Mouse (Mus musculus): ENCODE measurements around the gene Gm14214.

DNA sequence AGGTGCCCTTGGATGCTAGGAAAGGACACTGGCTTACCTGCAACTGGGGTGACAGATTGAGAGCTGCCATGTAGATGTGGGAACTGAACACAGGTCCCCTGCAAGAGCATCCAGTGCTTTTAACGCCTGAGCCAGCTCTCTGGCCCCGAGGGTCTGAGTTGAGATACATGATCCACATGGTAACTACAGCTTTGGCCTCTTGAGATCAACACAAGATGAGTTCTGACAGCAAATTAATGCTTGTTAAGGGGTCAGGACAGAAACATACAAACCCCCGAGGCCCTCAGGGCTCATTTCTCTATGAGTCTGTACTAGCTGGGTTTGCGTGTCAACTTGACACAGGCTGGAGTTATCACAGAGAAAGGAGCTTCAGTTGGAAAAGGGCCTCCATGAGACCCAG, 25.9 kb downstream of the Gm14214 start:
- no peak for TF ChIP-seq CTCF (IDR thresholded peaks at IDR 0.05; ENCODE audit: extremely low read depth, insufficient read depth, insufficient read length, insufficient replicate concordance)
- TF ChIP-seq POLR2A (IDR thresholded peaks at IDR 0.05; ENCODE audit: low read depth, low read length), result no peak
